Mouse (Mus musculus): ENCODE results near the gene Zfp652.
"Not testable (repeated sequence)": the region's sequence is repeated elsewhere in the genome, so short reads cannot be mapped to it uniquely, and the experiment has no call there.

Gene Zfp652

DNA sequence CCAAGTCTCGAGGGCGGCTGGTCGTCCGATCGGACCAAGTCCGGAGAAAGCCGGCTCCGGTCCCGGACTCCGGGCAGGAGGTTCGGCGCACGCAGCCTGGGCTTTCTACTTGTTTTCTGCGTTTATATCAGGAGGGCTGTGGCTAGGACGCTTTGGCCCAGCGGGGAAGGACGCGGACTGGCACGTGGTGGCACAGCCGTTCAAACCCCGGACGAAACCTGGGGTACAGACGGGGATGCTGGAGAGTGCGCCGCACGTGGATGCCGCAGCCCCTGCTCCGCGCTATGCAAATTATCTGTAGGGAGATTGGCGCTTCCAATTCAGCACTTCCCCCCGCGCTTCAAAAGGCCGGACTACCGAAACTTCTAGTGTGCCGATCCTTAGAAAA, 147.0 kb downstream of the Zfp652 start:
- no peak for DNase-seq

DNA sequence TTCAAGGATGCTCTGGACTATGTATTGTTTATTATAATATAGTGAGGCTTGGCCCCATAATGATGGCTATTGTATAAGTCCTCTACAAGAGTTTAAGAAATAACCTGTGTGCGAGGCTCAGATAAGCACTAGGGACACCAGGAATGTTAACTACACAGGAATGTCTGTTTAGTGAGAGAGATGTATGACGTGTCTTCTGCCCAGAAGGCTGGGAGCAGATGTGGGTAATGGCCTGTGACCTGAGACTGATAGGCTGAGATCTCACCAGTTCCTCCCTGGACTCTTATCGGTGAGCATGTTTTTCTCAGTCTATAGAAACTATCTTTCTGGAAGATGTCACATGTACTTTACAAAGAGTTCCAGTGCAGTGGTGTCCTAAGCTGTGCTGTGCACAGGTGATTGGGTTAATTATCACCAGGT, 147.6 kb downstream of the Zfp652 start:
- no peak for DNase-seq

DNA sequence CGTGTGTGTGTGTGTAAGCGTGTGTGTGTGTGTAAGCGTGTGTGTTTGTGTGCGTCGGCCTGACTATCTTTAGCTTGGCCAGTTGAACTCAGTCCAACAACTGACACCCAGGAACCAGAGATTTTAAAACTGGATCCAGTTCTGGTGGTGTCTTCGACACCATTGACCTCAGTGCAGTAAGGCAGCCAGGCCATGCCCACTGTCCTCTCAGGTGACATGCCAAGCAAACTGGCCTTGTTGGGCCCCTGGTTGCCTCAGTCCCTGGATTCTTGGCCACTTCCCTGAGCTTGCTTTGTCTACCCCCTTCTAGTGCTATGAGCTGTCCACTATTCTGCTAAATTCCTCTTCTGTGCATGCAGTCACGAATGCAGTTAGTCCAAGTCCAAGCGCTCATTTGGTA, 148.9 kb downstream of the Zfp652 start:
- DNase-seq: no peak

DNA sequence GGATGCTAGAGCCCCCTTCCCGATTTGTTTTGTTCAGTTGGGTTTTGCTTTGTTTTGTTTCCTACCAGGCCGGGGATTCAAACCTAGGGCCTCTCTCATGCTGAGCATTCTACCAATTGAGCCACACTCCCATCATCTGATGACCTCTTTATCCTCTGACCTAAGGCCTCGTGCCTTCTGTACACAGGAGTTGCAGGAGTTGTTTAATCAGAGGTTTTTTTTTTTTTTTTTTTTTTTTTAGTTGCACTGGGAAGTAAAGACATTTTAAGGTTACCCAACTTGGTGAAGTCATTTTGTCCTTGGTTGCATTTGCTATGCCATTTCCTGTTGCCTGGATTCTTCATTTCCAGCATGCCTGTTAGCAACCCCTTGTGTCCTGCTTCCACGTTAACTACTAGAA, 157.0 kb downstream of the Zfp652 start:
- DNase-seq: no peak

DNA sequence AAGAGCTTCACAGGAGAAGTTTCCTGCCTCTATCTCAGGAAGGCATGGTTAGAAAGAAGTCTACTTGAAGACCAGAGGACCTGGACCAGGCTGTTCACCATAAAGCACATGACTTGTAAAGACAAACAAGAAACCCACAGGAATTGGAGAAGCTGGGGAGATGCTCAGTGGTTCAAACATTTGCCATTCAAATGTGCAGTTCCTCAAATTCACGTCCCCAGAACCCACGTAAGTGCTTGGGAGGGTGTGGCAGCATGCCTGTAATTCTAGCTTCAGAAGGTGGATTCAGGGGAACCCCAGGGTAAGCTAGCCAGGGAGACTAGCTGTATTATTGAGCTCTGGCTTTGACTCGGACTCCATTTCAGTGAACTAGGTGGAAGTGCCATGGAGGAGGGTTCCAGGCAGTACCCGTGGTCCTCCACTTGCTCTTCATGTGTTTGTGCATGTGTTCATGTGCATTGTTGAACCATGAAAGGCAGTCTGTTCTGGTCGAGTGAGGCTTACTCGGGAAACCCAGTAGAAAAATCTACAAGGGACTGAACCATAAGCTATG, 157.5 kb downstream of the Zfp652 start:
- DNase-seq: no peak

DNA sequence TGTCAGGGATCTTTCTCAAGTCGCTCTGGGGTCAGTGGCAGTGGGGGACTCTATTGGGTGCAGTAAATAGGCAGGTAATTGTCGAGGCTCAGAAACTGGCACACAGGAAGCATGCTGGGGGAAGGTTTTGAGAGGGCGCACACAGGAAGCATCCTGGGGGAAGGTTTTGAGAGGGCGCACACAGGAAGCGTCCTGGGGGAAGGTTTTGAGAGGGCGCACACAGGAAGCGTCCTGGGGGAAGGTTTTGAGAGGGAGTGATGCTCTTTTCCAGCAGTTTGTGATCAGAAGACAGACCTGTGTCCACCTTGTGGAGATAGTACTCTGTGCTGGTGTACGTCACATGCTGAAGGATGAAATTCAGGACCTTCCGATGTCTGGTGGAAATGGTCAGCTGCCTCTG, 163.3 kb downstream of the Zfp652 start:
- no peak for DNase-seq

DNA sequence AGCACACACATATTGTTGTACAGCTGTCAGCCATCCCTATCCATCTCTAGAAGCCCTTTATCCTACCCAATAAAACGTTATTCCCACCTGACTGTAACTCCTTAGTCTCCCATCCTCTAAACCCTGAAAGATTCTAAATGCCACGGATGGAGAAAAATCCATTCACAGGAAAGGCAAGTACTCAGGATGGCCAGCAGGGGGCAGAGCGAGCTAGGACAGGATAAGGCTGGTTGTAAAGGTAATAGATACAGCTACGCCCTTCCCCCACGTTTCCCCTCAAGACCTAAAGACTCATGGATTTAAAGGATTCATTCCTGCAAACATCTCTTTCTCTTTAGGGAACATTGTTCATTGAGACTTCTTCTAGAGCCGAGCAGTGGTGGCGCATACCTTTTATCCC, 163.8 kb downstream of the Zfp652 start:
- DNase-seq: peak; percentile 79

DNA sequence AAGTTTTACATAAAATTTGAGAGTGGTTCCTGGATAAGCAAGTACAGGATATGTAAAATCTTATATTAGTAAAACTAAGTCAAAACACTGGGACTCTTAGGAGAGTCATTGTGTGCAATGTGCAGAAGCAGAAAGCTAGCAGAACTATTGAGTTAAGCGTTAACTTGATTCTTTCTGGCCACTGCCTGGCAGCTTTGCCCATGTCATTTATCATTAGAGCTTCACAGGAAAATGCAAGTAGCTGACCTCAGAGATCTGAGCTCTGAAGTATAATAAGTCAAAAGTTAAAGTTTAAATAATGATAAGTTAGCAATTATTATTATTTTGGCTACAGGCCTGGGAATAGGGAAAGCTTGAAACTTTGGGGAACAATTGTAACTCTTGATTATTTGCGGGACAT, 167.4 kb downstream of the Zfp652 start:
- not testable (repeated sequence) for DNase-seq
